Mouse (Mus musculus): ENCODE results near the gene Wrap73. TPM values are rescaled to one million over a fixed set of nuclear protein-coding genes. Genes with fewer than 3 reads are reported as not detected.

The Wrap73 gene
- polyA plus RNA-seq, 1 experiment from 2014 or later, result 43.2 TPM

DNA sequence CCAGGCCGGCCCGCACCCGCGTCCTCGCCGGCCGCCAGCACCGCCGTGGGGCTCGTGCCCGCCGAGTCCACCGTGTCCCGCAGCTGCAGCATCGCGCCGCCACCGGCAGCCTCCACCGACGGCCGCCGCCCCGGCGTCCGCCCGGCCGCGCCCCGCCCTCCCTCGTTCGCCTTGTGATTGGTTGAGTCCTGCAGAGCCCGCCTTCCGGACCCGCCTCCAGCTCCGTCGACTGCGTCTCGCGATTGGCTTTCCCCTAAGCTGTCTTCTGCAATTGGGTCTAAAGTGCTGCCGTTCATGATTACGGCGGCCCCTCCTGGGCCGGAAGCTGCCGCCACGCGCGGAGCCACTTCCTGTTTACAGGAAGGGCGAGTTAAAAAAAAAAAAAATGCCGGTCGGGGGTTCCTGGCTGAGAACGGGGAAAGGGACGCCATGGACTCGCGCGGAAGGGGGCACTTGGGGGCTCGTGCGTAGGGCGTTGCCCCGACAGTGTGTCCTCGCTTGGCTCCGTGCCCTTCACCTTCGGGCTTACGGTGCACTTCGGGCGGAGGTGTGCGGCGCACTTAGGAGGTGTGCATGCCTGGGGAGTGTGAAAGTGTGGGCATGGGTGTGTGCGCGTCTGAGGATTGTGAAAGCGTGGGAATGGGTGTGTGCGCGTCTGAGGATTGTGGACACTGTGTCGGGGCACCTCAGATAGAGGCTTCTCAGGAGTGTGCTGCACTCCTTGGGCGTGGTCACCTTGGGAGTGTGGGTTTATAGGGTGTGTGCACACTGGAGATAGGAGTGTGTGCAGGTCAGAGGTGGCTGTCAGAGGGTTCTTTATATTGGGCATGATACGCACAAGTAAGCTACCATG, 18.6 kb downstream of the Wrap73 start, which contains the start of gene Tprgl:
Gene Tprgl (minus strand): TSS at position 129 of the 853 bp plus-strand sequence.
- Histone ChIP-seq H3K4me2 (ENCODE audit: low read length) (peak within 1 kb of the TSS; percentile 92), H3K9ac (replicated peaks; ENCODE audit: low read length) (peak within 1 kb of the TSS; percentile 81), H3K36me3 (ENCODE audit: control insufficient read depth, insufficient read depth, low read length) (peaks cover 31% of the 10 kb centered on the region), H3K9me3 (ENCODE audit: control insufficient read depth, low read length) (no peaks in the 10 kb centered on the region), H3K27ac (replicated peaks; ENCODE audit: low read depth, low read length) (peak within 1 kb of the TSS; percentile 70), H3K27me3 (ENCODE audit: control insufficient read depth, insufficient read depth, low read length) (no peaks in the 10 kb centered on the region), H3K4me3 (replicated peaks; ENCODE audit: low read depth, low read length) (peak within 1 kb of the TSS; percentile 87), H3K4me1 (ENCODE audit: control insufficient read depth, insufficient read depth, low read length) (peaks cover 17% of the 10 kb centered on the region)
- ATAC-seq (ENCODE audit: low FRiP score, low TSS enrichment) (peak; percentile 95), DNase-seq (peak; percentile 98)
- WGBS, result under 1% methylated on average over 67 of the region's 75 CpGs

DNA sequence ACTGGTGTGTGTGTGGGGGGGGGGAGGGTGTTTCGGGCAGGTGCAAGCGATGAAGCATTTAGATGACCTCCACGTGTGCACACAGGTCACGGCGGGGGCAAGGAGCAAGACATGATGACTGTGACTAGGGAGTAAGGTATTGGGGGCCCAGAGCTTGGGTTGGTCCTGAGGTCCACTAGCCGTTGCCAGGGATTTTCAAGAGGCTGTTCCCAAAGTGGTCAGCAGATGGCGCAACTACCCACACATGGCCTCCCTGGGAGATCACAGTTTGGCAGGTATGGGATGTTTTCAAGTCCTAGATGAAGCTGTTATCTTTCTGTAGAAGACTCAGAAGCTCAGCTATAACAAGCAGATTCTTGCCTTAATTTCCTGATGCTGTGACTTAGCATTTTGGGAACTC, 21.1 kb downstream of the Wrap73 start:
- DNase-seq (peak; percentile 90), ATAC-seq (ENCODE audit: low FRiP score, low TSS enrichment) (no peak)
- H3K4me1 ChIP-seq (ENCODE audit: control insufficient read depth, insufficient read depth, low read length), result peaks cover 17% of the 10 kb centered on the region
- no peak overlapping the region for H3K27ac ChIP-seq (replicated peaks; ENCODE audit: low read depth, low read length)
- H3K9ac ChIP-seq (replicated peaks; ENCODE audit: low read length), result no peak overlapping the region
- no peaks in the 10 kb centered on the region for H3K27me3 ChIP-seq (ENCODE audit: control insufficient read depth, insufficient read depth, low read length)
- 17% methylated on average over 7 of the region's 7 CpGs for WGBS
- H3K4me2 ChIP-seq (ENCODE audit: low read length), result no peak overlapping the region
- no peaks in the 10 kb centered on the region for H3K9me3 ChIP-seq (ENCODE audit: control insufficient read depth, low read length)
- H3K4me3 ChIP-seq (replicated peaks; ENCODE audit: low read depth, low read length), result no peak overlapping the region
- H3K36me3 ChIP-seq (ENCODE audit: control insufficient read depth, insufficient read depth, low read length), result peaks cover 6% of the 10 kb centered on the region

- no peak overlapping the region for H3K4me3 ChIP-seq (replicated peaks; ENCODE audit: low read depth, low read length)
- ATAC-seq (ENCODE audit: low FRiP score, low TSS enrichment) (no peak), DNase-seq (peak; percentile 67)
- peaks cover 13% of the 10 kb centered on the region for H3K4me1 ChIP-seq (ENCODE audit: control insufficient read depth, insufficient read depth, low read length)
- no peaks in the 10 kb centered on the region for H3K9me3 ChIP-seq (ENCODE audit: control insufficient read depth, low read length)
- WGBS, result 26% methylated on average over 5 of the region's 5 CpGs
- peaks cover 31% of the 10 kb centered on the region for H3K27me3 ChIP-seq (ENCODE audit: control insufficient read depth, insufficient read depth, low read length)
- H3K4me2 ChIP-seq (ENCODE audit: low read length), result no peak overlapping the region
- H3K36me3 ChIP-seq (ENCODE audit: control insufficient read depth, insufficient read depth, low read length), result no peaks in the 10 kb centered on the region
- no peak overlapping the region for H3K27ac ChIP-seq (replicated peaks; ENCODE audit: low read depth, low read length)
- H3K9ac ChIP-seq (replicated peaks; ENCODE audit: low read length), result no peak overlapping the region
These were observed 24.9 kb downstream of the Wrap73 start for GRCm38 (mm10) chr4:154167053-154167452.

- DNase-seq, result no peak
These were observed 27.8 kb downstream of the Wrap73 start for GRCm38 (mm10) chr4:154170021-154170420.

DNA sequence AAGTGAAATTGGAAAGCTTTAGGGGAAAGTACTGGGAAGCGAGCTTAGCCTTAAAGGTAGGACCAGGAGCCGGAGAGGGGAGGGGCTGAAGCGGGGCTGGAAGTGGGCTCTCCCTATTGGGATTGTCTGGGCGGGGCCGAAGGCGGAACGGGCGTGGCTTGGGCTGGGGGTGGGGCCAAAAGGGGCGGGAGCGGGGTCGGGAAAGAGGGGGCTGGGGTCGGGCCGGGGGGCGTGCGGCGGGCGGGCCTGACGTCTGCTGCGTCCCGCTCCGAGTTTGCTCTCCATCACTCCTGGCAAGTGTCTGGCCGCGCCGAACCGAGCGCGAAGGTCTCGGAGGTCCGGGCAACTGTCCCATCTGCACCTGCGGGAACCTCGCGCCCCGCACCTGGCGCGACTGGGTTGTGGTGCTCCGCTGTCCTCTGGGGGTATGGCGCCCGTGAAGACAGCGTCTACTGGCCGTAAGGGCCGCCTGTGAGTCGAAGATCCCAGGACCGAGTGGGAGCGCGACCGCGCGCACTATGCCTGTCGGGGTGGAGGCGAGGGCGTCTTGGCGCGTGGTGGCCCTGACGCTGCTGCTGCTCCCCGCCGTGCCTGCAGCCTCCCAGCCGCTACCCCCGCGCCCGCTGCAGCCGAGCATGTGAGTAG, 28.5 kb downstream of the Wrap73 start, which contains the start of gene Megf6:
Gene Megf6 (plus strand): TSS at position 225 of the 645 bp plus-strand sequence.
- Histone ChIP-seq H3K9ac (replicated peaks; ENCODE audit: low read length) (peak within 1 kb of the TSS; percentile 49), H3K9me3 (ENCODE audit: control insufficient read depth, low read length) (no peaks in the 10 kb centered on the region), H3K4me1 (ENCODE audit: control insufficient read depth, insufficient read depth, low read length) (peaks cover 13% of the 10 kb centered on the region), H3K27ac (replicated peaks; ENCODE audit: low read depth, low read length) (no peak within 1 kb of the TSS), H3K4me3 (replicated peaks; ENCODE audit: low read depth, low read length) (peak within 1 kb of the TSS; percentile 49), H3K4me2 (ENCODE audit: low read length) (peak within 1 kb of the TSS; percentile 93), H3K27me3 (ENCODE audit: control insufficient read depth, insufficient read depth, low read length) (peaks cover 31% of the 10 kb centered on the region), H3K36me3 (ENCODE audit: control insufficient read depth, insufficient read depth, low read length) (no peaks in the 10 kb centered on the region)
- ATAC-seq (ENCODE audit: low FRiP score, low TSS enrichment), result peak; percentile 66; the same call in 1 of the 2 replicates
- peak; percentile 70 for DNase-seq
- under 1% methylated on average over 55 of the region's 61 CpGs for WGBS

More at GRCm38 (mm10) chr4:154170021-154170420, 27.8 kb downstream of the Wrap73 start:
- Histone ChIP-seq H3K27ac (replicated peaks; ENCODE audit: low read depth, low read length) (no peak overlapping the region), H3K4me1 (ENCODE audit: control insufficient read depth, insufficient read depth, low read length) (peaks cover 13% of the 10 kb centered on the region), H3K4me2 (ENCODE audit: low read length) (peak overlapping the region; percentile 93), H3K4me3 (replicated peaks; ENCODE audit: low read depth, low read length) (peak overlapping the region; percentile 49), H3K27me3 (ENCODE audit: control insufficient read depth, insufficient read depth, low read length) (peaks cover 31% of the 10 kb centered on the region), H3K36me3 (ENCODE audit: control insufficient read depth, insufficient read depth, low read length) (no peaks in the 10 kb centered on the region), H3K9ac (replicated peaks; ENCODE audit: low read length) (no peak overlapping the region), H3K9me3 (ENCODE audit: control insufficient read depth, low read length) (no peaks in the 10 kb centered on the region)
- ATAC-seq (ENCODE audit: low FRiP score, low TSS enrichment), result peak; percentile 9; the same call in 1 of the 2 replicates
- whole genome bisulfite sequencing, result 2% methylated on average over 15 of the region's 15 CpGs

DNA sequence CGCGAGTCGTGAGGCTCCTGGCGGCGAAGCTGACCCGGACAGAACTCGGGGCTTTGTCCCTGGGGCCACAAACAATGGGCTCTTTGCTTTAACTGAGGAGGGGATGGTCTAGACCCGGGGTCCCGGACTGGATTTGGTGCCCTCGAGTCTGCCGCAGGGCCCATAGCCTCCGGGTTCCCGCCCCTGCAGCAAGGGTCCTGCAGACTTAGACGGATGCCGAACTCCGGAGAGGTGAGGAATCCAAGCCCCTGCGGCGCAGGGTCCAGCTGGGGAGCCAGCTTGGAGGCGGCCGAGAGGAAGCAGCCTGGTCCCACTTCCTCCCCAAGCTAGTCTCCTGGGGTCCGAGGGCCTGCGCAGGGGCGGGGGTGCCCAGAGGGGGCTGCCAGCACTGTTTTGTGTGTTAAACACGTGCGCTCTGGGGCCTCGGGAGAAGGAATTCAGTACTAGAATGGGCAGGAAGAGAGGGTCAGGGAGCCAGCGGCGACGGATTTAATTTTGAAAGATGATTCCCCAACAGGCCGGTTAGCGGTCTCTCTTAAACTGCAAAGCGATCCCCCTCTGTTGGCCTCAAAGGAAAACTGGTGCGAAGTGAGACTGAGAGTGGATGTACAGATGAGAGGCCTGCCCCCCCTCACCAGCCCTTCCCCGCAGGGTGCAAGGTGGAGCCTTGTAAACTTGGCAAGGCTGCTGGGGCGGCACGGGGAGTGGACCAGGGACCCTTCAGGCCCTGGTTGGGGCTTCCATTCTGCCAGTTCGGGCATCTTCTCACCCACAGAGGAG, 29.2 kb downstream of the Wrap73 start:
- H3K9me3 ChIP-seq (ENCODE audit: control insufficient read depth, low read length), result no peaks in the 10 kb centered on the region
- no peaks in the 10 kb centered on the region for H3K36me3 ChIP-seq (ENCODE audit: control insufficient read depth, insufficient read depth, low read length)
- H3K27ac ChIP-seq (replicated peaks; ENCODE audit: low read depth, low read length), result no peak overlapping the region
- H3K9ac ChIP-seq (replicated peaks; ENCODE audit: low read length), result peak overlapping the region; percentile 49
- H3K4me3 ChIP-seq (replicated peaks; ENCODE audit: low read depth, low read length), result peak overlapping the region; percentile 49
- peak overlapping the region; percentile 93 for H3K4me2 ChIP-seq (ENCODE audit: low read length)
- peaks cover 31% of the 10 kb centered on the region for H3K27me3 ChIP-seq (ENCODE audit: control insufficient read depth, insufficient read depth, low read length)
- DNase-seq (peak; percentile 54), ATAC-seq (ENCODE audit: low FRiP score, low TSS enrichment) (0 out of 2 replicates have a peak, but pooled peaks have one; percentile 19)
- under 1% methylated on average over 36 of the region's 37 CpGs for WGBS
- H3K4me1 ChIP-seq (ENCODE audit: control insufficient read depth, insufficient read depth, low read length), result peaks cover 13% of the 10 kb centered on the region

- WGBS, result 39% methylated on average over 13 of the region's 13 CpGs
- no peaks in the 10 kb centered on the region for H3K9me3 ChIP-seq (ENCODE audit: control insufficient read depth, low read length)
- ATAC-seq (ENCODE audit: low FRiP score, low TSS enrichment), result no peak
- no peak overlapping the region for H3K27ac ChIP-seq (replicated peaks; ENCODE audit: low read depth, low read length)
- DNase-seq, result no peak
- H3K4me3 ChIP-seq (replicated peaks; ENCODE audit: low read depth, low read length), result peak overlapping the region; percentile 49; the same call in 1 of the 2 replicates
- 0 out of 2 replicates have a peak overlapping the region, but pooled peaks have one; percentile 7 for H3K9ac ChIP-seq (replicated peaks; ENCODE audit: low read length)
- peak overlapping the region; percentile 93 for H3K4me2 ChIP-seq (ENCODE audit: low read length)
- peaks cover 31% of the 10 kb centered on the region for H3K27me3 ChIP-seq (ENCODE audit: control insufficient read depth, insufficient read depth, low read length)
- no peaks in the 10 kb centered on the region for H3K36me3 ChIP-seq (ENCODE audit: control insufficient read depth, insufficient read depth, low read length)
- H3K4me1 ChIP-seq (ENCODE audit: control insufficient read depth, insufficient read depth, low read length), result peaks cover 13% of the 10 kb centered on the region
These were observed 29.9 kb downstream of the Wrap73 start for GRCm38 (mm10) chr4:154171931-154172604.

- no peak overlapping the region for H3K9ac ChIP-seq (replicated peaks; ENCODE audit: low read length)
- ATAC-seq (ENCODE audit: low FRiP score, low TSS enrichment), result no peak
- no peaks in the 10 kb centered on the region for H3K36me3 ChIP-seq (ENCODE audit: control insufficient read depth, insufficient read depth, low read length)
- H3K27me3 ChIP-seq (ENCODE audit: control insufficient read depth, insufficient read depth, low read length), result no peaks in the 10 kb centered on the region
- 79% methylated on average over 8 of the region's 8 CpGs for WGBS
- DNase-seq, result no peak
- H3K4me1 ChIP-seq (ENCODE audit: control insufficient read depth, insufficient read depth, low read length), result no peaks in the 10 kb centered on the region
- H3K27ac ChIP-seq (replicated peaks; ENCODE audit: low read depth, low read length), result no peak overlapping the region
- H3K4me3 ChIP-seq (replicated peaks; ENCODE audit: low read depth, low read length), result no peak overlapping the region
- H3K9me3 ChIP-seq (ENCODE audit: control insufficient read depth, low read length), result no peaks in the 10 kb centered on the region
- H3K4me2 ChIP-seq (ENCODE audit: low read length), result no peak overlapping the region
These were observed 35.1 kb downstream of the Wrap73 start for GRCm38 (mm10) chr4:154177257-154177656.

Data from midbrain, embryonic 14.5 days (tissue).